Mouse (Mus musculus): ENCODE results near the gene Slc2a4. TPM values are rescaled to one million over a fixed set of nuclear protein-coding genes. Genes with fewer than 3 reads are reported as not detected.

Slc2a4 gene
- polyA plus RNA-seq, 1 experiment from 2014 or later = 33.5 TPM

Small RNA genes within 50 kb of the gene (microRNA-seq; reads per million reads assigned to microRNA genes)
- gene Gm44349 = not detected

Other genes with a start within 250 kb of the Slc2a4 start
- gene Polr2a, start 189.6 kb downstream of the Slc2a4 start, polyA plus RNA-seq (2015; fragmentation: Nextera tagmentation; extraction: Ambion mirVana) = 27.3 and 31.3 TPM in 2 replicates
- gene Slc35g3, start 186.2 kb downstream of the Slc2a4 start, polyA plus RNA-seq (2015; fragmentation: Nextera tagmentation; extraction: Ambion mirVana) = not detected in 2 replicates
- gene Zbtb4, start 182.3 kb downstream of the Slc2a4 start, polyA plus RNA-seq (2015; fragmentation: Nextera tagmentation; extraction: Ambion mirVana) = 3.5 and 4.8 TPM in 2 replicates
- 5.4 and 5.7 TPM in 2 replicates for gene Chrnb1, start 152.2 kb downstream of the Slc2a4 start, polyA plus RNA-seq (2015; fragmentation: Nextera tagmentation; extraction: Ambion mirVana)
- 3.6 TPM in 2 replicates for gene Fgf11, start 146.3 kb downstream of the Slc2a4 start, polyA plus RNA-seq (2015; fragmentation: Nextera tagmentation; extraction: Ambion mirVana)
- 4.0 and 4.7 TPM in 2 replicates for gene Tmem102, start 142.6 kb downstream of the Slc2a4 start, polyA plus RNA-seq (2015; fragmentation: Nextera tagmentation; extraction: Ambion mirVana)
- not detected in 2 replicates for gene Gm39566, start 132.9 kb downstream of the Slc2a4 start, polyA plus RNA-seq (2015; fragmentation: Nextera tagmentation; extraction: Ambion mirVana)
- not detected in 2 replicates for gene Spem2, start 129.7 kb downstream of the Slc2a4 start, polyA plus RNA-seq (2015; fragmentation: Nextera tagmentation; extraction: Ambion mirVana)
- 0.26 TPM in 1 of 2 replicates, not detected in the other for gene Spem1, start 126.0 kb downstream of the Slc2a4 start, polyA plus RNA-seq (2015; fragmentation: Nextera tagmentation; extraction: Ambion mirVana)
- gene Nlgn2, start 110.4 kb downstream of the Slc2a4 start, polyA plus RNA-seq (2015; fragmentation: Nextera tagmentation; extraction: Ambion mirVana) = 14.1 and 15.2 TPM in 2 replicates
- 358 and 423 TPM in 2 replicates for gene Tmem256, start 109.7 kb downstream of the Slc2a4 start, polyA plus RNA-seq (2015; fragmentation: Nextera tagmentation; extraction: Ambion mirVana)
- 145 and 154 TPM in 2 replicates for gene Plscr3, start 101.8 kb downstream of the Slc2a4 start, polyA plus RNA-seq (2015; fragmentation: Nextera tagmentation; extraction: Ambion mirVana)
- gene Tnk1, start 89.5 kb downstream of the Slc2a4 start, polyA plus RNA-seq (2015; fragmentation: Nextera tagmentation; extraction: Ambion mirVana) = 4.9 and 5.3 TPM in 2 replicates
- not detected in 2 replicates for gene Tmem95, start 70.2 kb downstream of the Slc2a4 start, polyA plus RNA-seq (2015; fragmentation: Nextera tagmentation; extraction: Ambion mirVana)
- gene Kctd11, start 66.8 kb downstream of the Slc2a4 start, polyA plus RNA-seq (2015; fragmentation: Nextera tagmentation; extraction: Ambion mirVana) = 3.8 and 4.4 TPM in 2 replicates
- gene Acap1, start 52.6 kb downstream of the Slc2a4 start, polyA plus RNA-seq (2015; fragmentation: Nextera tagmentation; extraction: Ambion mirVana) = 0.74 and 1.6 TPM in 2 replicates
- 14.8 and 15.6 TPM in 2 replicates for gene 2810408A11Rik, start 47.2 kb downstream of the Slc2a4 start, polyA plus RNA-seq (2015; fragmentation: Nextera tagmentation; extraction: Ambion mirVana)
- 12.3 and 12.6 TPM in 2 replicates for gene Neurl4, start 47.1 kb downstream of the Slc2a4 start, polyA plus RNA-seq (2015; fragmentation: Nextera tagmentation; extraction: Ambion mirVana)
- gene Gps2, start 34.3 kb downstream of the Slc2a4 start, polyA plus RNA-seq (2015; fragmentation: Nextera tagmentation; extraction: Ambion mirVana) = 79.5 and 85.5 TPM in 2 replicates
- 1,558 and 1,689 TPM in 2 replicates for gene Eif5a, start 26.2 kb downstream of the Slc2a4 start, polyA plus RNA-seq (2015; fragmentation: Nextera tagmentation; extraction: Ambion mirVana)
- 7.5 and 10.2 TPM in 2 replicates for gene Ybx2, start 12.4 kb downstream of the Slc2a4 start, polyA plus RNA-seq (2015; fragmentation: Nextera tagmentation; extraction: Ambion mirVana)
- 30.3 and 34.9 TPM in 2 replicates for gene Cldn7, start 16.6 kb upstream of the Slc2a4 start, polyA plus RNA-seq (2015; fragmentation: Nextera tagmentation; extraction: Ambion mirVana)
- gene Ctdnep1, start 33.0 kb upstream of the Slc2a4 start, polyA plus RNA-seq (2015; fragmentation: Nextera tagmentation; extraction: Ambion mirVana) = 30.0 and 30.9 TPM in 2 replicates
- 125 and 127 TPM in 2 replicates for gene Elp5, start 34.3 kb upstream of the Slc2a4 start, polyA plus RNA-seq (2015; fragmentation: Nextera tagmentation; extraction: Ambion mirVana)
- 511 and 542 TPM in 2 replicates for gene Gabarap, start 43.0 kb upstream of the Slc2a4 start, polyA plus RNA-seq (2015; fragmentation: Nextera tagmentation; extraction: Ambion mirVana)
- gene Phf23, start 47.6 kb upstream of the Slc2a4 start, polyA plus RNA-seq (2015; fragmentation: Nextera tagmentation; extraction: Ambion mirVana) = 87.8 and 93.3 TPM in 2 replicates
- gene Dvl2, start 52.4 kb upstream of the Slc2a4 start, polyA plus RNA-seq (2015; fragmentation: Nextera tagmentation; extraction: Ambion mirVana) = 55.0 and 56.8 TPM in 2 replicates
- gene Acadvl, start 67.2 kb upstream of the Slc2a4 start, polyA plus RNA-seq (2015; fragmentation: Nextera tagmentation; extraction: Ambion mirVana) = 78.2 and 82.3 TPM in 2 replicates
- gene Dlg4, start 68.8 kb upstream of the Slc2a4 start, polyA plus RNA-seq (2015; fragmentation: Nextera tagmentation; extraction: Ambion mirVana) = 13.1 and 13.5 TPM in 2 replicates
- gene Asgr1, start 105.9 kb upstream of the Slc2a4 start, polyA plus RNA-seq (2015; fragmentation: Nextera tagmentation; extraction: Ambion mirVana) = 0.24 and 0.47 TPM in 2 replicates
- not detected in 2 replicates for gene Asgr2, start 144.5 kb upstream of the Slc2a4 start, polyA plus RNA-seq (2015; fragmentation: Nextera tagmentation; extraction: Ambion mirVana)
- gene Mgl2, start 182.1 kb upstream of the Slc2a4 start, polyA plus RNA-seq (2015; fragmentation: Nextera tagmentation; extraction: Ambion mirVana) = 0.25 and 0.50 TPM in 2 replicates
- 1.3 TPM in 2 replicates for gene Clec10a, start 208.0 kb upstream of the Slc2a4 start, polyA plus RNA-seq (2015; fragmentation: Nextera tagmentation; extraction: Ambion mirVana)